Mouse (Mus musculus) lung, postnatal 0 days (tissue): Measurements from ENCODE around the gene Nrcam. TPM values are rescaled to one million over a fixed set of nuclear protein-coding genes. Genes with fewer than 3 reads are reported as not detected.

Experiments
- ATAC-seq: fragments of 200-750 bp; cut with Nextera tagmentation; 2 replicates; pipeline ENCODE4 v1.8.0; 2017; ENCODE audit warnings: moderate library complexity
- DNase-seq: peaks from one replicate; pipeline ENCODE4 v3.0.0-alpha.2; 2016; ENCODE audit warnings: low spot score
- H3K27ac ChIP-seq: fragments of 300-500 bp; sonication (generic); 2 replicates; pipeline ENCODE4 v1.5.1; 2014; ENCODE audit warnings: antibody characterized with exemption, mild to moderate bottlenecking, low read length, mixed read lengths
- H3K27me3 ChIP-seq: fragments of 300-500 bp; sonication (generic); replicated peaks from 2 replicates; pipeline ENCODE4 v1.6.1; 2014; ENCODE audit warnings: low read length, mixed read lengths; ENCODE audit not compliant: insufficient read depth
- H3K36me3 ChIP-seq: fragments of 300-500 bp; sonication (generic); 2 replicates; pipeline ENCODE4 v1.6.1; 2014; ENCODE audit warnings: low read length, mixed read lengths; ENCODE audit not compliant: insufficient read depth
- H3K4me1 ChIP-seq: fragments of 300-500 bp; sonication (generic); 2 replicates; pipeline ENCODE4 v1.6.1; 2014; ENCODE audit warnings: antibody characterized with exemption, low read depth, low read length, mixed read lengths; ENCODE audit not compliant: insufficient read depth
- H3K4me2 ChIP-seq: fragments of 300-500 bp; sonication (generic); replicated peaks from 2 replicates; pipeline ENCODE4 v1.6.1; 2014; ENCODE audit warnings: low read depth, mild to moderate bottlenecking, low read length, moderate library complexity, mixed read lengths
- H3K4me3 ChIP-seq: fragments of 300-500 bp; sonication (generic); 2 replicates; pipeline ENCODE4 v1.5.1; 2014; ENCODE audit warnings: low read depth, low read length
- H3K9ac ChIP-seq: fragments of 300-500 bp; sonication (generic); replicated peaks from 2 replicates; pipeline ENCODE4 v1.6.1; 2014; ENCODE audit warnings: low read depth, mild to moderate bottlenecking
- H3K9me3 ChIP-seq: fragments of 300-500 bp; sonication (generic); 2 replicates; pipeline ENCODE4 v1.6.1; 2016; ENCODE audit warnings: low read length, mixed read lengths
- CTCF ChIP-seq: IDR thresholded peaks from 2 replicates; pipeline ENCODE4 v1.5.1; 2016; ENCODE audit warnings: antibody characterized with exemption, mild to moderate bottlenecking
- EP300 ChIP-seq: IDR thresholded peaks from 2 replicates; pipeline ENCODE4 v1.6.1; 2016; ENCODE audit warnings: antibody characterized with exemption, mild to moderate bottlenecking, control low read depth
- WGBS: fragments of 180-500 bp; shearing (Covaris S2); extraction: QIAGEN DNeasy Blood & Tissue Kit; methylation state at CpG from one replicate; pipeline ENCODE4 v1.1.7; 2014; 5-methylcytosine and 5-hydroxymethylcytosine counted together
- polyA plus RNA-seq: library from polyadenylated mRNA; unstranded; fragments of >200 nt; fragmentation: Nextera tagmentation; extraction: Ambion mirVana; gene quantifications from 2 replicates; pipeline ENCODE4 v1.2.1, GENCODE M21; 2015

Nrcam gene
- polyA plus RNA-seq, 1 experiment from 2014 or later, result 10.3 TPM

DNA sequence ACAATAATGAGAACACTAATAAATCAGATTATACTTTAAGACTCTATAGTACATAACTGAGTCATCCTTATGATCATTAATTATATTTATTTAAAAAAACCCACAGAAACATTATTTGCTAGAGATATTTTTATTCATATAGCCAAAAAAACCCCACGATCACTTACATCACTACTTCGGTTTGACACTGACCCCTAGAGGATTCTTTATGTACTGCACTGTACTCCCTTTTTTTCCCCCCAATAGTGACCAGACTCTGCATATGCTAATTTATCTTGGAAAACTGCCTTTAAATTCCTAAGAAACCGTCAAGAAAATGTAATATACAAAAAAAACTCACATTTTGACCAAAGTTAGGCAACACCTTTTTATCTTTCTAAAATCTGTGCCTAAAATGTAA is 244.0 kb downstream of the Nrcam start:
- TF ChIP-seq CTCF, result peak; percentile 72
- TF ChIP-seq EP300, result no peak
- Histone ChIP-seq H3K9me3 (no peaks in the 10 kb centered on the region), H3K27ac (no peak overlapping the region), H3K9ac (no peak overlapping the region), H3K4me1 (no peaks in the 10 kb centered on the region), H3K36me3 (no peaks in the 10 kb centered on the region), H3K4me2 (no peak overlapping the region), H3K27me3 (no peaks in the 10 kb centered on the region), H3K4me3 (no peak overlapping the region)
- ATAC-seq (no peak), DNase-seq (peak; percentile 58)
- 9% methylated on average over 3 of the region's 3 CpGs for WGBS

DNA sequence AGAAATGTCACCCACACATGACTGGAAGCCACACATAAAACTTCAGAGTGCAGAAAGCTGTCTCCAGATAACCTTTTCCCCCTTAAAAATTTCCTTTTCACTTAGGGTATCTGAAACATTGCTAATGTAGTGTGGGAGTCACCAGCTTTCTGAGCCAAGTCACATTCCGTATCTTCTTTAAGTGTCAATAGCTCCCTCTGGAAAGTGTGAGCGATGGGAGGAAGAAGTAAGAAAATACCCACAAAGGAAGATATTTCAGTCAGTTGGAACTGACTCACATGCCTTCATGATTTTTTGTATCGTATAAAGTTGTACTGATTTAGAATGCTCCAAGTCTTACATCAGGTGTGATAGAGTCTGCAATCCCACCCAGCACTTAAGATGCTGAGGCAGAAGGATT is 245.5 kb downstream of the Nrcam start:
- no peak for DNase-seq
- 86% methylated on average over 3 of the region's 3 CpGs for WGBS
- ATAC-seq, result no peak
- H3K9ac ChIP-seq, result no peak overlapping the region
- H3K4me3 ChIP-seq, result no peak overlapping the region
- no peaks in the 10 kb centered on the region for H3K36me3 ChIP-seq
- no peak overlapping the region for H3K27ac ChIP-seq
- no peaks in the 10 kb centered on the region for H3K4me1 ChIP-seq
- no peaks in the 10 kb centered on the region for H3K27me3 ChIP-seq
- H3K9me3 ChIP-seq, result no peaks in the 10 kb centered on the region
- H3K4me2 ChIP-seq, result no peak overlapping the region
- TF ChIP-seq CTCF, result no peak
- no peak for TF ChIP-seq EP300

DNA sequence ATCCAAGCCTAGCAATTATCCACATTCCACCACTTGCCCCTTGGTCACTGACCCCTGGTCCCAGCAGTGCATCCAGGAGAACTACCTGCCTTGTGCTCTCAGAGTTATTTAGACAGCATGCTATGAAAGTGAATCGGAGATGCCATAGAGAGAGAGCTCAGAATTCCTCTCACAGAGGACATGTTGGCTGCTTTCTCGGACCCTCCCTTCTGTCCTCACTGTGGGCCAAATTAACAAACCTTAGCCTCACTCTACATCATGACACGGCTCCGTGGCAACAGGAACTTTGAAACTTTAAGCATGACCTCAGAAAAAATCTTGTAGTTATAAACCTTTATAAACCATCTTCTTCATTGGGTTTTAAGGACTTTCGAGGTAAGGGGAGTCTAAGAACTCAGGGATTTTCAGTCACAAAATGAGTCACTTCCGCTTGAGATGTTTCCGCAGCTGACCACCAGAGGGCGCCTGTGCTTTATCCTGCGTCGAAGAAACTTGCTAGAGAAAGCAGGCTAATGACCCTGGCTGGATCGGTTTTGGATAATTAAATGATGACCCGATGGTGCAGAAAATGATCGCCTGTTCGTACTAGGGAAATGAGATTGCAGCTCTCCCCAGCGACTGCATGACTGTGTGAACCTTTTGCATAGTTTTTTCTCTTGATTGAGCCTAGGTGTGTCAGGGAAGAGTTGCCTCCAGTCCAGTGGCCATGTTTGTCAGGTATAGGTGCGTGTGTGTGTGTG is 272.9 kb downstream of the Nrcam start:
- 33% methylated on average over 16 of the region's 16 CpGs for WGBS
- TF ChIP-seq EP300 (no peak), CTCF (peak; percentile 86)
- no peak for ATAC-seq
- no peaks in the 10 kb centered on the region for H3K36me3 ChIP-seq
- no peaks in the 10 kb centered on the region for H3K4me1 ChIP-seq
- no peaks in the 10 kb centered on the region for H3K27me3 ChIP-seq
- no peak overlapping the region for H3K4me3 ChIP-seq
- H3K27ac ChIP-seq, result no peak overlapping the region
- H3K4me2 ChIP-seq, result no peak overlapping the region
- no peaks in the 10 kb centered on the region for H3K9me3 ChIP-seq
- H3K9ac ChIP-seq, result no peak overlapping the region
- DNase-seq, result peak; percentile 41

DNA sequence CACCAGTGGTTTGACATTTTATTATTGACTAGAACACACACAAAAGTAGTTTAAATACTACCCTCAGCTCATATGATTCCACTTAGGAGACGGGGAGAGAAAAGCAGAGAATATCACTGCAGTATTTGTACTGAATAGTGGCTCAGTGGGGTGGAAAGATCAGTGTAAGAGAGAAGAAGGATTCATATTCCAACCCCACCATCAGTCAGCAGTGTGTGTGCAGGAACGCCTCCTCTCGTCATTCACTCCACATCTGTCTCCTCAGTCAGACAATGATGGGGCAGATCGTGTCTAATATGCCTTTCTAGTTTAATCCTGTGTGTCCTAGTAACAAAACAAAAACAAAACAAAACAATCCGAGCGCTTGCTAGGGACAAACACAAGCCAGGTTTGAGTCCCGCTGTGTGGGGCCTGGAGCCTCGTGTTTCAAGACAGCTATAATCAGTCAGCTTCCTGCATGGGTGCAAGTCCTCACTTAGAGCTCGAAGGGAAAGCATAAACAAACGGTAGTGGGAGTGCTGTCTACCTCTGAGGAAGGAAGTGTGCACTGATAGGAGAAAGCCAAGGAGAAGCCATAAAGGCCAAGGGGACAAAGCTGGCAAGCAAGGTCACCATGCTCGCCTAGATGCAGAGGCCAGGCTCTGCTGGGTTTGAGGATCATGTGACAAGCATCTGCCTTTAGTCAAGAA is 273.7 kb downstream of the Nrcam start:
- WGBS, result 40% methylated on average over 11 of the region's 11 CpGs
- peak; percentile 26 for ATAC-seq

DNA sequence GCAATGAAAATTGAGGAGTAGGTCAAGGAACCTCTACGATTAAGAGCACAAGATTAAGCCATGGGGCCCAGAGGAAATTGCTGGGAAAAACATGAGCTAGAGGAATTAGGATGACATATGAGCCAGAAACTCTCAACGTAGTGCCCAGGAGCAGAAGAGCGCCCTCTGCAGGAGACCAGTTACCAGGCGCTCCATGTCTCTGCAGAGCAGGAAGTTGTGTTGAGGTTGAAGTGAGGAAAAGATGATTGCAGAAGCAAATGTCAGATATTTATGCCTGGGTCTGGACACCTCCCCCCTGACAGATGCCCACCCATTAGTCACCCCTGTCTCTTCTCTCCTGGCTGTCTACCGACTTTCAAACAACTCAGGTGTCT is 274.3 kb downstream of the Nrcam start:
- Histone ChIP-seq H3K27me3 (no peaks in the 10 kb centered on the region), H3K9ac (no peak overlapping the region), H3K4me2 (no peak overlapping the region), H3K4me3 (no peak overlapping the region), H3K9me3 (no peaks in the 10 kb centered on the region), H3K36me3 (no peaks in the 10 kb centered on the region), H3K4me1 (no peaks in the 10 kb centered on the region), H3K27ac (no peak overlapping the region)
- 62% methylated on average over 5 of the region's 5 CpGs for WGBS
- peak; percentile 41 for TF ChIP-seq CTCF
- no peak for TF ChIP-seq EP300
- ATAC-seq (no peak), DNase-seq (peak; percentile 7)

More for the DNA sequence above, 273.7 kb downstream of the Nrcam start:
- H3K27ac ChIP-seq, result no peak overlapping the region
- no peaks in the 10 kb centered on the region for H3K9me3 ChIP-seq
- no peak overlapping the region for H3K4me3 ChIP-seq
- H3K27me3 ChIP-seq, result no peaks in the 10 kb centered on the region
- TF ChIP-seq CTCF (no peak), EP300 (no peak)
- DNase-seq, result peak; percentile 5
- H3K9ac ChIP-seq, result no peak overlapping the region
- H3K36me3 ChIP-seq, result no peaks in the 10 kb centered on the region
- no peaks in the 10 kb centered on the region for H3K4me1 ChIP-seq
- H3K4me2 ChIP-seq, result no peak overlapping the region

DNA sequence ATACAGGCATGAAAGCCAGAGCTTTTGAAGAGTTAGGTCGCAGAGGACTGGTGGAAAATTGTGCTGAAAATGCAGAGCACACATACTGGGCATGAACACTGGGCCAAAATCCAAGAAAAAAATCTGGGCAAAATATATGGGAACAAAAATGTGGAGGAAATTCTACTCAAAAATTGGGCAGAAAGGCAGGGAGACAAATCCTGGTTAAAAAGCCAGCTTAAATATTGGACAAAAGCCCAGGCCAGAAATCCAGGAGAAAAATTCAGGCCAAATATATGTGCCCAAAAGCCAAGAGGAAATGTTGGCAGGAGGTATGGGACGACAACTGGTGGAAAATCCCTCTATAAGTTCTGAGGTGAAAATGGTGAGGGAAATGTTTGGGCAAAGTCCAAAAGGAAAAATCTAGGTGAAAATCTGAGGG is 288.3 kb downstream of the Nrcam start:
- DNase-seq, result no peak

More for the DNA sequence above, 288.3 kb downstream of the Nrcam start:
- no peak for ATAC-seq
- no peaks in the 10 kb centered on the region for H3K27me3 ChIP-seq
- TF ChIP-seq CTCF, result no peak
- no peak for TF ChIP-seq EP300
- H3K27ac ChIP-seq, result no peak overlapping the region
- H3K4me1 ChIP-seq, result no peaks in the 10 kb centered on the region
- H3K4me2 ChIP-seq, result no peak overlapping the region
- H3K9ac ChIP-seq, result no peak overlapping the region
- no peaks in the 10 kb centered on the region for H3K36me3 ChIP-seq
- 61% methylated on average over 2 of the region's 2 CpGs for WGBS
- H3K9me3 ChIP-seq, result no peaks in the 10 kb centered on the region
- H3K4me3 ChIP-seq, result no peak overlapping the region
